Mouse (Mus musculus): ENCODE results near the gene Ccdc92b. TPM values are rescaled to one million over a fixed set of nuclear protein-coding genes. Genes with fewer than 3 reads are reported as not detected.

Gene Ccdc92b
- 0.17 and 0.52 TPM in 2 replicates for polyA plus RNA-seq (2012; ENCODE audit: low replicate concordance)

DNA sequence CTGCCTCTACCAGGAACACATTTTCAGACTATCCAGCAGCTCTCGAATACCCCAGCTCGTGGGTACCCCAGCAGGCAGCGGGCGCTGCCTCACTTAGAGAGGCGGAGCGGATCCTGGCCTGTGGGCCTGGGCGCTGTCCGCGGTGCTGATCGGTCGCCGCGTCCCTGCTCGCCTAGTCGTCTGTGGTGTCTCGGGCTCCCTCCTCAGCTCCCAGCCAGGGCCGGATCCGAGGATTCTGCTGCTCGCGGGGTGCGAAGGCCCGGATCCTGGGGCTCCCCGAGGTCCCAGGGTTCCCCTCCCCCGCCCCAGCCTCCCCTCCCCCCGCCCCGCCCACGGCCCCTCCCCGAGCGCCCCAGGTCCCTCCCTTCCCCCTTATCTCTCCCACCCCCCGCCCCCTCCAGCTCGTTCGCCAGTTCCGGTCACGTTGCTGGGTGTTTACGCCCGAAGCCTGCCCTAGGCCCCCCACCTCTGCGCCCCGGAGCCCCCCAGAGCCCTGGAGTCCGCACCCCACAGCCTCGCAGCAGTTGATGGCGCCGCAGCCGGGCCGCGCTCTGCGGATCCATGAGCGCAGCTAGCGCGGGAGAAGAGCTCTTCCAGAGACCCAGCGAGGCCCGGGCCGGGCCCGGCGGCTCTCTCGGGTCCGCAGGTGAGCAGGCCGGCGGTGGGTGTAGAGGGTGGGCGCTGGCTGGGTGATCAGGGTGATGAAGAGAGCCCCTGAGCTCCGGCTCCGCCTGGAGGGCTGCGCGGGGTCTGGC is at the start of gene Ccdc92b:
TSS of gene Ccdc92b (plus strand) at position 405 of the 755 bp plus-strand sequence.

DNA sequence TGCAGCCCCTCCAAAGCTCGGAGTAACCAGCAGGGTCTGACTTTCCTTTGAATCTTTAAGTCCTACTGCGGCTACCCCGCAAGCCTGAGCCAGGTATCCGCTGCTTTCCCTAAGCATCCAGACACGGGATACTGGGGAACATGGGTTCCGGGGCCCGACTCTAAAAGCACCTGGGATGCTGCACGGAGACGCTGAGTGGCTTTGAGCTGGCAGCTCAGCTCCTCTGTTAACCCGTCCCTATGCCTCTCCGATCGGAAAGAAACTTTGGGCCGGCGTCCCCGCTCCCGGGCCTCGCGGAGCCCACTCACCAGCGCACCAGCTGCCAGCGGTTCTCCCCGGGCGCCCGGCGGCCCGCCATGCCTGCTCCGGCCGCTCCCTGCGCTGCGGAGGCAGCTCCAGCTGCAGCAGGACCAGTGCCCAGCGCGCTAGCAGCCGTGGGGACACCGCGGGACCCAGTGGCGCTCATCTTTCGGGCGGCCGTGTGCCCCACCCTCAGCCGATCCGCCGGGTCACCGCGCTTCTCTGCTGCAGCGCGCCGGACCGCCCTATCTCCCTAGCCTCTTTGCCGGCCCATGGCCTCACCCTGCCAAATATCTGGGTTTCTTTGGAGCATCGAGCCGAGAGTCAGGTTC is 8.7 kb upstream of the Ccdc92b start, which contains the start of gene Rap1gap2:
TSS of gene Rap1gap2 (minus strand) at position 371 of the 632 bp plus-strand sequence.

DNA sequence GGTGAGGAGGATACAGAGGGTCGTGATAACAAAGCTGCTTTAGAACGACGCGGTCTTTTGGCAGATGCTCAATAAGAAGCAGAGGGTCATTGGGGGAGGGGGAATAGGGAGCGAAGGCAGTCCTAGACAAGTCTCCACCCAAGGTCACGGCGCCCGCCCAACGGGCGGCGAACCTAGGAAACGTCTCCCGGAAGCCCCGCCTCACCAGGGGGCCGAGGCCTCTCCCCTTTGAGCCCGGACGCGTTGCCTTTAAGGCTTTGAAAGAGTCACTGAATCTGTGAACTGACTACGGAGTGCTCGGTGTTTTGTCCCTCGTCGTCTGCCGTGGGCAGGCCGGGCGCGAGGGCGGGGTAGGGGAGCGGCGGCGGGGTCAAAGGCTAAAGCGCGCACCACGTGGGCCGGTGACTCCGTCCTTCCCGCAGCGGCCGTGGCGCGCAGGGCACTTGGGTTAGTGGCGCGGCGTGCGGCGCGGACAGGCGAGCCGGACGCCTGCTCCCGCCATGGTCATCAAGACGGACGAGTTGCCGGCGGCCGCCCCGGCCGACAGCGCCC is 29.8 kb downstream of the Ccdc92b start, which contains the start of gene Cluh:
TSS of gene Cluh (plus strand) at position 401 of the 552 bp plus-strand sequence.

Other genes with a start within 250 kb of the Ccdc92b start
- 13.6 and 44.1 TPM in 2 replicates for gene Rap1gap2, start 8.7 kb upstream of the Ccdc92b start, polyA plus RNA-seq (2012; ENCODE audit: low replicate concordance)
- 25.4 and 26.6 TPM in 2 replicates for gene Cluh, start 29.9 kb downstream of the Ccdc92b start, polyA plus RNA-seq (2012; ENCODE audit: low replicate concordance)
- gene Pafah1b1, start 105.1 kb downstream of the Ccdc92b start, polyA plus RNA-seq (2012; ENCODE audit: low replicate concordance) = 8.9 and 12.1 TPM in 2 replicates
- 5.3 and 14.5 TPM in 2 replicates for gene Mettl16, start 151.2 kb downstream of the Ccdc92b start, polyA plus RNA-seq (2012; ENCODE audit: low replicate concordance)
- gene Mnt, start 211.3 kb downstream of the Ccdc92b start, polyA plus RNA-seq (2012; ENCODE audit: low replicate concordance) = 148 and 345 TPM in 2 replicates

Data from hematopoietic multipotent progenitor cell, adult 10-12 weeks (in vitro differentiated cells).